Mouse (Mus musculus): Measurements from ENCODE around the gene Wasf3.

The Wasf3 gene

DNA sequence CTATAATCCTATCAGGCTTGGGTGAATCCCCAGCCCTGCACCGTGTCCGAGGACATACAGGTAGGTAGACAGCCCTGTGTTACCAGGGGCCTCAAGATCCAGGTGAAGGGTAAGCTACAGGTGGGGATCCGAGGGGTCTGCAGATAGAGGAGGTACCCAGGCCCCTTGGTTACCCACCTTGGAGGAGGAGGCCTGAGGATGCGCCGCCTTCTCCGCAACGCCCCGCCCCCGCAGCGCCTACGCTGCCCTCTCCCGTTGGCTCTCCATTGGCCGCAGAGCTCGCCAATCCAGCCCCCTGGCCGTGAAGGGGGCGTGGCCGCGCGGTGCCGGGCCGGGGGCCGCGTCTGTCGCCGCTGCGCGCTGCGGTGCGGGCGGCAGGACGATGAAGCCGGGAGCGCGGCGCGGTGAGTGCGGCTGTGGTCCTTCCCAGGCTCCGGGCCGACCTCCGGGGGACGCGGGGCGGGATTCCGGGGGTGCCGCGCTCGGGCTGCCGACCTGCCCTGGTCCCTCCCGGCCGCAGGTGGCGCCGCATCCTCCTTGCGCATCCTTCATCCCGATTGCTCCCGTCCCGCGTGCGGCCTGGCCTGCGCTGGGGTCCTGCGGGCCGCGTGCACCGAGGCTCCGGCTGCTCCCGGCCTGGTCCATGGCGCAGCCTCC lies at the start of gene Wasf3:
Gene Wasf3 (plus strand): TSS at position 51 of the 657 bp plus-strand sequence.
- DNase-seq (ENCODE audit: low spot score) = peak; percentile 92

DNA sequence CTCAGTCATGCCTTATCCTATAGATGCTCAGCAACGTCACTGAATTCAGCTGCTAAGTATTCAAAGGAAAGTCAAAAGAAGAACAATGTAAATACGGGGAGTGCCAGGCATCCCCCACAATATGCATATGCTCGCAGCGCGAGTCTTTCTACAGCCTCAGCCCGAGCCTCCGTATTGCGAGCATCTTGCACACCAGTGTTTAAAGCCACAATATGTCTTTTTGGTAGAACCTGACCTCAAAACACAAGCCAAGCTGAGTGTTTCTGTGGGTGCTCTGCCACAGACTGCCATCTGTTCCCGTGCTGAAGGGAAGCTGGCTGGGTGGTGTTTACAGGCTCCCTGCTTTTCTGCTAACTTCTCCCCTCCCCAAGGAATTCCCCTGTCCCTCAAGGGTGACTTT lies 46.7 kb upstream of the Wasf3 start:
- no peak for DNase-seq (ENCODE audit: low spot score)

DNA sequence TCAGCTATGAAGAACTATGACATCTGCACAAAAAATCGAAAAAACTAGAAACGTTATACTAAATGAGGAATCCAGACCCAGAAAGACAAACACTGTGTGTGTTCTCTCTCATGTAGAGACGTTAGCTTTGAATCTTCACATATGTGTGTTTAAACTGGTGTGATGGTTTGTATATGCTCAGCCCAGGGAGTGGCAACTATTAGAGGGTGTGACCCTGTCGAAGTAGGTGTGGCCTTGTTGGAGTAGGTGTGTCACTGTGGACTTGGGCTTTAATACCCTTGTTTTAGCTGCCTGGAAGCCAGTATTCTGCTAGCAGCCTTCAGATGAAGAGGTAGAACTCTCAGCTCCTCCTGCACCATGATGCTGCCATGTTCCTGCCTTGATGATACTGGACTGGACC lies 44.7 kb upstream of the Wasf3 start:
- DNase-seq (ENCODE audit: low spot score) = no peak

DNA sequence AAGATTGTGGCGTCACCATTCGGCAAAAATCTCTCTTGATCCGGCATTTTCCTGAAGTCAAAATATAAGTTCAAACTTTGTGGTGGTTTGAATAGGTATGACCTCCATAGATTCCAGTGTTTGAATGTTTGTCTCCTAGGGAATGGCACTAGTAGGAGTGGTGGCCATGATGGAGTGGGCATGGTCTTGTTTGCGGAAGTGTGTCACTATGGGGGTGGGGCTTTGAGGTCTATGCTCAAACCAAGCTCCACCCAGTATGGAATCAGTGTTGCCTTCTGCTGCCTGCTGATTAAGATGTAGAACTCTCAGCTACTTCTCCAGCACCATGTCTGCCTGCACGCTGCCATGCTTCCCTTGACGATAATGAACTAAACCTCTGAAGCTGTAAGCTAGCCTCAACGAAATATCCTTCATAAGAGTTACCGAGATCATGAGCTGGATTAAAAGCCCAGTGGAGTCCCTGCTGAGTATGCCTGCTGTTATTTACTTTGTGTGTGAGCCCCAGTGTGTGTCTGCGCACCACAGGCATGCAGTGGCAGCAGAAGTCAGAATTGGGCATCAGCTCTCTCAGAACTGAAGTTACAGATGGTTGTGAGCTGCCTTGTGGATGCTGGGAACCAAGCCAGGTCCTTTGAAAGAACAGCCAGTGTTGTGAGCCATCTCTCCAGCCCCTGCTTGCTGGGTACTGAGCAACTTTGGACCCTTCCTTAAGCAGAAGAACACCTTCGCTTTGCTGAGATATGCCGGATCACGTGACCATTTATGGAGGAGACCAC lies 39.7 kb upstream of the Wasf3 start:
- DNase-seq (ENCODE audit: low spot score) = no peak

DNA sequence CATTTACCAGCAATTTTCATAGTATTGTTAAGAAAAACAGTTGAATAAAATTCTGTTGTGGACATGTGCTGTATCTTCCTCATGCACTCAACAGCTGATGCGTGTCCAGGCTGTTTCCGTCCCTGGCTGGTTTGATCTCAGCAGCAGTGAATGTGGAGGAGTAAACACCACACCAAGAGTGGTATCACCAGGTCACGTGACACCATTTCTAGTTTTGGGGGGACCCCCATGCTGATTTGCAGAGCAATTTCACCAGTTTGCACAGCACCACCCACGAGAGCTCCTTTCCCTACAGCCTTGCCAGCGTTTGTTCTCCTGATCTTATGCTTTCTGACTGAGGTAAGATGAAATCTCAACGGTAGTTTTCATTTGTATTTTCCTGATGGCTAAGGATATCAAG lies 37.7 kb upstream of the Wasf3 start:
- no peak for DNase-seq (ENCODE audit: low spot score)

DNA sequence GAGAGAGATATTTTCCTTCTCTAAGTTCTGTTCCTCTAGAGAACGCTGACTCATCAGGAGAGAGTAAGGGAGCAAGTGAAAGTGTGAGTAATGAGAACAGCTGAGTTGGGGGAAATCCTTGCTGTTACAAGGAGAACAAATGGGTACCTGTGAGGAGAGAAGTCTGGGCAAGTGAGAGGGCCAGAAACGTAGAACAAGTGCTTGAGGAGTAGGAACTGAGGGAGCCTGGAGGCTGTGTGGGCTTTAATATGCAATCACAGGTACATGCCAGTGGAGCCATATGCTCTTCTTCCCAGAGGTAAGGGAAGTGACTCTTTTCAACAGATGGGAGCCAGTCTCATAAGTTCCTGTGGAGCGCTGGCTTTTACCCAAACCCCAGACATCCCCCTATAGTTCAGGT lies 35.6 kb upstream of the Wasf3 start:
- DNase-seq (ENCODE audit: low spot score) = no peak

DNA sequence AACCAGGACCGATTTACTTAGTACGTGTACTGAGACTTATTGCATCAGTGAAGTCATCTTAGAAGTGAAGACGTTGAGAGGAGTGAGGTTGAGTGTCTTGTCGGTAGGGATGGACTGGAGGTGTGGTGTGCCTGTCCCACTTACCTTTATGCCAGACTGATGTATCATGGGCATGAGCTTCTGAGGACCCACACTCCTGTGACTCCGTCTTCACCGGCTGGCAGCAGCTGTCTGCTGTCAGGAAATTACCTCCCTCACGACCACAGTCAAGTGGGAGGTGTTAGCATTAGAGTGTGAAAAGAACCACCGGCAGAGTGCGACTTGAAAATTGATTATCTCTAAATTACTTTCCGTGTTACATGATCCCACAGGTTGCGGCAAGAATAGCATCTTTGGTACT lies 34.0 kb upstream of the Wasf3 start:
- no peak for DNase-seq (ENCODE audit: low spot score)

DNA sequence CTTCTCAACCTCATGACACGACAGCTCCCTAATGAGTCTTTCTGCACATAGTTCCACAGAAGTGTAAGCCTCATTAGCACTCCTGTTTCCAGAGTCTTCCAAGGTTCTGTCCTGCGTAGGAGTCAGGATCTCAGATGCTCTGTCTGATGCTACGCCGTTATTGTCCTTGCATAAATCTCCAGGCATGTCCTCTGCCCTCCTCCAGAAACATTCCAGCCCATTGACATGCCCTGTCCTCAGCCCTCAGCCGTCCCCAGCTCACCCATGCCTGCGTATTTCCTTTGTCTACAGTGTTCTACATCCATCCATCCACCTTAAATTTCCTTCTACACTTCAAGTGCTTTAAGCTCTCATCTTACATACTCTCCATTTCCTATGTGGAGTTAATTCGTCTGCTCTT lies 32.8 kb upstream of the Wasf3 start:
- no peak for DNase-seq (ENCODE audit: low spot score)

DNA sequence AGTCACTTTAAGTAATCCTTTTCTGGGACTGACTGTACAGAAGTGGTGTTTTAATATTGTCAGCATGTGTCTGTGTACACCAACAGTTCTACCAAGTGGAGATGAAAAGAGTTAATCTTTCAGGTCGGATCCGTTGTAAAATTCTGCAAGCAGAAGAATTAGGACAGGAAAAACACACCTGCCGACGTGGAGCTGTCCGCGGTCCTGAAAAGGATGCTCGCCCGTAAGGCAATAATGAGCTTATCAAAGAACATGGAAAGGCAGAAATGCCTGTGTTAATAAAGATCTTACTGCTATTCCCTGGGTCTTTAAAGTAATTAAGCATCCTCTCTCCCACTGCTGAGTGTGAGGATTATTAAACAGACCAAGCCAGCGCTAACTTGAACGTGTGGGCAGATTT lies 24.4 kb upstream of the Wasf3 start:
- DNase-seq (ENCODE audit: low spot score) = peak; percentile 50

DNA sequence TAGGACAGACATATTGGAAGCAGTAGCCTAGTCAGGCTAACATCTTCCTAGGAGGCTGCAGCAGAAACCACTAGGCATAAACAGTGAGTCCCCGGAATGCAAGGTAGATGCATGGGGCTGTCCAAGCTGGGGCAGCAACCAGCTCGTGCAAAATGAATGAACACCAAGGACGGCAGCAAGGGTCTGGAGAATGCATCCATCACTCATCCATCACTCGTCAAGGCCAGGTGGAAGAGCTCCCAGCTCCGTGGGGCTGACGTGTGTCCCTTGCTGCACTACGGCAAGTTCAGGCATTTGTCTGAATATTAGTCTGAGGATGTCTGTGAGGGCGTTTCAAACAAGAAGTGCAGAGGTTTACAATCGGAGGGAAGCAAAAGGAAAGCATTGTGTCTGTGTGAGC lies 22.1 kb upstream of the Wasf3 start:
- no peak for DNase-seq (ENCODE audit: low spot score)

DNA sequence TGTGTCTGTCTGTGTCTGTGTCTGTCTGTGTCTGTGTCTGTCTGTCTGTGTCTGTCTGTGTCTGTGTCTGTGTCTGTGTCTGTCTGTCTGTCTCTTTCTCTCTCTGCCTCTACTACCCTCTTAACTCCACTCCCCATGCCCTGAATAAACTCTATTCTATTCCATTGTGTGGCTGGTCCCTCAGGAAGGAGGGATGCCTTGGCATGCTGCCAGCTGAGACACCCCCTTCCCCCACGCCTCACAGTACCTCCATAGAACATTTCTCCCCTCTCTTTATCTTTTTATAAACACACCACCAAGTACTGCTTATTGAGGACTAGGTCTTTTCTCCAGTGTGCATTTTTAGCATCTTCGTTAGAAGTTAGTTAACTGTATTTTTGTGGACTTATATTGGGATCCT lies 16.4 kb upstream of the Wasf3 start:
- DNase-seq (ENCODE audit: low spot score) = no peak

DNA sequence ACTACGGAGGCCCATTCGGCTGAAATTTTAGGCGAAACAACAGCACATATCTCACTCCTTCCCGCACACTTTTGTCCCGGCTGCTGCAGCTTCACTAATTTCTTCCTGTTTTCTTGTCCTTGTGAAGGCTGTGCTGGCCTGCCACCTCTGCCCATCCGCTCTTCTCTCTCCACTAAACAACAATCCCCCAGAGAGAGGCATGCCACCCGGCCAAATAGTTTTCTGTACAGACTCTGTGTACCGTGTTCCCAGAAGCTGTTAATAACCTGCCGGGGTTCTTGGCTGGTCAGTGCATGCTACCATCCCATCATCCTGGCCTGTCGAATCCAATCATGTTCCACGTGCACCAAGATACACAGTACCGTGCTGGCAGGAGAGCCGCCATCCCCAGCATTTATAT lies 15.8 kb upstream of the Wasf3 start:
- DNase-seq (ENCODE audit: low spot score) = no peak

DNA sequence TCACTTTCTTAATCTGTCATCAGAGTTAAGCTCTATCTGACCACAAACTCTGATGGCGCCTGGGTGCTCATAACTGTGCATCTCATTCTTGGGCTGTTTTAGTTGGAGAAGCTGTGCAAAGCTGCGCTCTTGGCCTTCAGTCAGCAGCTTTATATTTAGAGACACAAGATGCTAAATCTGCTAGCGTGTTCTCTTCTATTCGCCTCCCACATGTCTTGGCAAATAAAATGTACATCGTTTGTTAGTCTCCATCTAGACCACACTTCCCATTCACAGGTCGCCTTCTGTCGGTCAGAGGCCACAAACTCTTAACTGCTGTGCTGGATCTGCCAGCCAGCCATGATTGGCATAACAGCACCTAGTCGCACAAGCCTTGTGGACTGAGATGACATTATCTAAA lies 14.0 kb upstream of the Wasf3 start:
- no peak for DNase-seq (ENCODE audit: low spot score)

DNA sequence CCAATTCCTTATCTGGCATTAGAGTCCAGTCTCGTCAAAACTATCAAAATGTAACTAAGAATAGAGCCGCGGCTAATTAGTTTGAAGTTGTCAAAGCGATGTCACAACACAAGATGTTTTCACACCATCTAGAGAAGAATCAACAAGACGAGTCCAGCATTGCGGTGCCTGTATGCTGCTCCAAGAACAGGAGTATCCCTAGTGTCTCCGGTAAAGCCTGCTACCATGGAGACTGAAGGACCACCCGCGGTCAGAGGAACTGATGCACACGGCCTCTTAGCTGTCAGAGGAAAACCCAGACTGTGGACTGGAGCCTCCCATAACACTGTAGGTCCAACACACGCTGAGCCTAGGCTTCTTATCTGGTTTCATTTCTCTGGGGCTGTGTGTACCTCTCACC lies 11.5 kb upstream of the Wasf3 start:
- no peak for DNase-seq (ENCODE audit: low spot score)

DNA sequence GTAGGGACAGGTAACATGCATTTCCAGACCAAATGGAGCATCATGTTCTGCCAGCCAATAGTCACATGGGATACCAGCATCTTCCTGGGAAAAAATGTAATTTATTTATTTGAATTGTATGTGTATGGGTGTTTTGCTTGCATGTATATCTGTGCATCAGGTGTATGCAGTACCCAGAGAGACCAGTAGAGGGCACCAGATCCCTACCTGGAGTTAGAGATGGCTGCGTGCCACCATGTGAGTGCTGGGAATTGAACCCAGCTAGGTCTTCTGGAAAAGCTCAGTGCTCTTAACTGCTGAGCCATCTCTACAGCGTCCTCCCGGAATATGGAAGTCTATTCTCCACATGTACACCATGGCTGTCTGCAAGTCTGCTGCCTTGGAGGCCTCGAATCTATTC lies 8.2 kb upstream of the Wasf3 start:
- no peak for DNase-seq (ENCODE audit: low spot score)

DNA sequence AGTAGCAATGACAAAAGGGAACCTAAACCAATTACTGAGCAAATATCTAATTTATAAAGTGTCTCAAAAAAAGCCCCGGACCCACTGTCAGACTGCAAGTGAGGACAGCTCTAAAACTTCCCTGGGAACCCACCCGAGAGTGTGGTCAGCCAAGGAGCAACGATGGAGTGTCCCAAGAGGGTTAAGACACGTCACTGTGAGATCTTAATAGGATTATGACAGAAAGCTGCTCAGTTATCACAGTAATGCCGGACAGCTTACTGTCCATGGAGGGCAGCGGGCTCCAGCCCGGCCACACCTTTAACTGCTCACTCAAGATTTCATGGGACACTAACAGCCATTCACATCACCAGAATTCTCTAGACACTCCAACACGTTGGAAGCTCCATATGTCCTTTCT lies 4.7 kb upstream of the Wasf3 start:
- DNase-seq (ENCODE audit: low spot score) = no peak

DNA sequence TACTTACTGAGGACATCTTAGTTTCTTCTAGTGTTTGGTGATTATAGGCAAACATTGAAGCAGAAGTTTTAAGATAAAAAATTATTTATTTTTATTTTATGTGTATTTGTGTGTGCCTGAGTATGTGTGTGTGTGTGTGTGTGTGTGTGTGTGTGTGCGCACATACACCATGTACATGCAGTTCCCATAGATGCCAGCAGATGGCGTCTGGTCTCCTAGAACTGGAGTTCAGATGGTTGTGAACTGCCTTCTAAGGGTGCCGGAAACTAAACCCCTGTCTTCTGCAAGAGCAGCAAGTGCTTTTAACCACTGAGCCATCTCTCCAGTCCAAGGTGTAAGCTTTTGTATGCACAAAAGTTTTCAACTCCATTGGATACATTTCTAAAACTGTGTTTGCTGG lies 2.5 kb upstream of the Wasf3 start:
- DNase-seq (ENCODE audit: low spot score) = peak; percentile 17

DNA sequence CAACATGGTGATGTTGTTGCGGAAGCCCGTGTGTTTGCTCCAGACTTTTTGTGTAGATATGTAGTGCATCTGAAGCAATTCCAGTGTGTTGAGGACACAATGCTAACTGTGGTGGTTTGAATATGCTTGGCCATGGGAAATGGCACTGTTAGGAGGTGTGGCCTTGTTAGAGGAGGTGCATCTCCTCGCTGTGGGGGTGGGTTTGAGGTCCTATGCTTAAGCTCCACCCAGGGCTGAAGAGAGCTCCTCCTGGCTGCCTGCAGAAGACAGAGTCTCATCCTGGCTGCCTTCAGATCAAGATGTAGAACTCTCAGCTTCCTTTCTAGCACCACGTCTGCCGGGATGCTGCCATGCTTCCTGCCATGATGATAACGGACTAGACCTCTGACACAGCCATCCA lies 1.4 kb upstream of the Wasf3 start:
- DNase-seq (ENCODE audit: low spot score) = no peak

DNA sequence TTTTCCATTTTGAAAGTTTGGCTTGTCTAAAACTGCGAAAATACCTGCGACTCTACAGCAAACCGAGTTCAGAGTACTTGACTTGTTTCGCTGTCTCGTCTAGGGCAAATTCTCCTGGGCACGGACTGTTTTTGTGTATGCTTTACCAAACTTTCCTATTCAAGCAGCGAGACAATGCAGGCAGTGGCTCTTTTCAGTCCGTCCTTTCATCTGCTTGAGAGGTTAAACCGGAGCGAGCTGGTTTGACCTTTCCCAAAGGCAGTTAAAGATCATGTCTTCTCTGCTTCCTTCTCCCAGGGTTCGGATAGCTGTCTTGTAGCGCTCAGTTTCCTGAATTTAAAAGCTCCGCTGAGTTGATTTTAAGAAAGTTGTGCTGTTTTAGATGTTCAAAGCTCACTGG lies 1.2 kb downstream of the Wasf3 start:
- DNase-seq (ENCODE audit: low spot score) = peak; percentile 83

DNA sequence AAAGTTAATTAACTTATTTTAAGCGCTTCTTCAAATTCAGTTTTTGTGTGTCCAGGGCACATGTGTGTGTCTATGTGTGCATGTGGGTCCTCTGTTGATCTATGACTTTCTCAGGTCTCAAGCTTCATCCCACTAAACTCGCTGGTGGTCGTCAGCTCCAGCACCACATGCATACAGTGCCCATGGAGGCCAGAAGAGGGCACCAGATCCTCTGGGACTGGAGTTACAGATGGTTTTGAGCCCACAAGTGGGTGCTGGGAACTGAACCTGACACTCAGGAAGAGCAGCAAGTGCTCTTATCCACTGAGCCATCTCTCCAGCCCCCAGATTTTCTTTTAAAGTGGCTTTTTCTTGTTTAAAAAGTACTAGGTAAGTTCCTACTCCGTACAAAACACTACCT lies 2.1 kb downstream of the Wasf3 start:
- no peak for DNase-seq (ENCODE audit: low spot score)

DNA sequence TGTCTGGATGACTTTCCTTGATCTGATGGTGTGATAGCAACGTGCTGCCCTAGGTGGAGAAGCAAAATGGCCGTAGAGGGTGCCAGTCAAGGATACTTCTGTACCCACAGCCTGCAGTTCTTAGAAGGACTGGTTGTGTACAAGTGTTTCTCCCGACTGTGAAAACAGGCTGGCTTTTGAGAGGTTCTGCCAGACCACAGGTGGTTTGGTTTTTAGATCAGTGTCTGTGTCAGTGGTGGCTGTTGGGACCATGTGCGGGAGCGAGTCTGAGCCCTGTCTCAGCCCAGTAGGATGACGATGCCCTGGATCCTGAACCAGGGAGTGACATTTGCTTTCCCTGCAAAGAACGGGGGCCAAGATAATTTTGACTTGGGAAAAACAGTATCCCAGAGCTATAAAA lies 9.8 kb downstream of the Wasf3 start:
- DNase-seq (ENCODE audit: low spot score) = no peak

DNA sequence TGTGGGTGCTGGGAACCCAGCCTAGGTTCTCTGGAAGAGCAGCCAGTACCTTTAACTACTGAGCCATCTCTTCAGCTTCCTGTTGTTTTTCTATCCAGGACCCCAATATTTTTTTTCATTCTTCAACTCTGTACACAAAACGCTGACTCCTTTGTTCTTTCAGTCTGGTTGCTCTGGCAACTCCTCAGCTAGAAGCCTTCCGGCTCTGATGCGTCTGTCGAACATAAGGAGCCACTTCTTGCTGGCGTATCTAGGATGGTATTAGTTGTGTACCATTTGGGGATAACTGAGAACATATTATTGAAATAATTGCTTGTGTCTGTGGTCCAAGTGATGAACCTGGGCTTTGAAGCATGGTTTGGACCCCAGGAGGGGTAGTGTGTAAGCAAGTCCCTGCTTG lies 12.5 kb downstream of the Wasf3 start:
- no peak for DNase-seq (ENCODE audit: low spot score)

DNA sequence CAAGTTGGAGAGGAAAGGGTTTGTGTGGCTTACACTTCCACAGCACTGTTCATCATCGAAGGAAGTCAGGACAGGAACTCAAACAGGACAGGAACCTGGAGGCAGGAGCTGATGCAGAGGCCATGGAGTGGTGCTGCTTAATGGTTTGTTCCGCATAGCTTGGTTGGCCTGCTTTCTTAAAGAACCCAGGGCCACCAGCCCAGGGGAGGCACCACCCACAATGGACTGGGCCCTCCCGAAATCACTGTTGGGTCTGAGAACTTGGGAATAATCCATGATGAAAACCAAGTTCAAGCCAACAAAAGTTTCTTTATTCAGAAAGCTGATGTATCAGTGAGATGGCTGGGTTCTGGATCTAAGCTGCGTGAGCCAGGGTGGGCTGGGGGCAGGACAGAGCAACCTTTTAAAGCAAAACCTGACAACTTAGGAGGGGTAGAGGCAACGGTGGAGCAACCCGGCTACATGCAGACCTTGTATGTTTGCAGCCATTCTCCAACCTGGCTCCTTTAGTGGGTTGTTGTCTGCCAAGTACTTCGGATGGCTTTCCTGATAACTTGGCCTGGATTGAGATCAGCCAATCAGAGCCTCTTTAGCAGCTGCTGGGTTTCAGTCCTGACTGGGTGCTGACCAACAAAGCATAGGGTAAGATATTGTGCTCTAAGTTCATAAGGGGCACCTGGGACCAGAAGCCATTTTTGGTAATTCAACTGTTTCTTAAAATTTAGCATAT lies 13.8 kb downstream of the Wasf3 start:
- no peak for DNase-seq (ENCODE audit: low spot score)

Measured in embryo, embryonic 10.5 days (tissue).